Mouse (Mus musculus): ENCODE measurements around the gene Podnl1. TPM values are rescaled to one million over a fixed set of nuclear protein-coding genes. Genes with fewer than 3 reads are reported as not detected.

The Podnl1 gene
- total and polyA plus RNA-seq, 2 experiments from 2014 or later = 0.04 TPM; not detected in 1

DNA sequence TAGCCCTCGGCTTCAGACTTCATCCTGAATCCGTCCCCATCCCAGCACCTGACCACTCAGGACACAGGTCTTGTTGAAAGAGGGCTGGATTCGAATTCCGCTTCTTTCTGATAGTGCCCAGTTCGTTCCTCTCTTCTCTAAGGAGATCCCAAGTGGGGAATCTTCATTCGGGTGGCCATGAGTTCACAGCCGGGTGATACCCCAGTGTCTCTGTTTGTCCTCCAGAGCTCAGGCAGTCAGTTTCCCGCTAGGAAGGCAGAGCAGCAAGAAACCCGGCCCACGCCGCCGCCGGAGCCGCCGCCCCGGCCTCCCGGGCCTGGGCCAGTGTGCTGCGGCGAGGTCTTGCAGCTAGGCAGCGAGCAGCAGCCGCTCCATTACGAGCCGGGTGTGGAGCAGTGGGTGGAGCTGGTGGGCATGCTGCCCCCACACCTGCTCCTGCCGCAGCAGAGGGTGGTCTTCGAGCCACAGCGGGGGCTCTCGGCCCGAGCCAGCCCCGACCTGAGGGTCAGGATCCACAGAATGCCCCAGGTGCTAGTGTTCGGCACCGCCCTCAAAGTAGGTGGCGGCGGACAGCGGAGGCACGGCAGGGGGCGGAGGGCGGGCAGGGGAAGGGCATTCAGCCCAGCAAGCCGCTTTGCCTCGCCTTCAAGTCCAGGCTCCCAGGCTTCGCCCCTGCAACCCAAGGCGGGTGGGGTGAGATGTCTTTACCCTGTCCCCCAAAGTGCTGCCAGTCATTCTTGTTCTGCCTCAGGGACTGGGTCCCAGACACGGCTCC, 41.3 kb upstream of the Podnl1 start:
- peaks cover 75% of the 10 kb centered on the region for H3K36me3 ChIP-seq (replicated peaks; ENCODE audit: control insufficient read depth, insufficient read depth, low read length)
- 72% methylated on average over 42 of the region's 42 CpGs for WGBS
- no peak overlapping the region for H3K4me3 ChIP-seq (ENCODE audit: low read depth, low read length)
- DNase-seq (ENCODE audit: low spot score) (no peak), ATAC-seq (ENCODE audit: insufficient read depth, low read depth) (no peak)
- H3K4me2 ChIP-seq (ENCODE audit: low read depth, low read length) = no peak overlapping the region
- no peak for TF ChIP-seq CTCF (IDR thresholded peaks at IDR 0.05; ENCODE audit: low read depth)
- no peak for TF ChIP-seq EP300 (IDR thresholded peaks at IDR 0.05; ENCODE audit: low read depth)
- no peak overlapping the region for H3K27ac ChIP-seq (ENCODE audit: low read depth)
- H3K9ac ChIP-seq (replicated peaks; ENCODE audit: low read depth, low read length) = no peak overlapping the region
- H3K9me3 ChIP-seq (replicated peaks; ENCODE audit: control insufficient read depth, low read length) = no peaks in the 10 kb centered on the region
- no peaks in the 10 kb centered on the region for H3K27me3 ChIP-seq (ENCODE audit: control insufficient read depth, insufficient read depth, low read length)
- H3K4me1 ChIP-seq (ENCODE audit: control insufficient read depth, insufficient read depth) = no peaks in the 10 kb centered on the region

- TF ChIP-seq EP300 (IDR thresholded peaks at IDR 0.05; ENCODE audit: low read depth) (no peak), CTCF (IDR thresholded peaks at IDR 0.05; ENCODE audit: low read depth) (no peak)
- Histone ChIP-seq H3K4me3 (ENCODE audit: low read depth, low read length) (no peak overlapping the region), H3K36me3 (replicated peaks; ENCODE audit: control insufficient read depth, insufficient read depth, low read length) (peaks cover 66% of the 10 kb centered on the region), H3K27ac (ENCODE audit: low read depth) (no peak overlapping the region), H3K4me2 (ENCODE audit: low read depth, low read length) (no peak overlapping the region), H3K9me3 (replicated peaks; ENCODE audit: control insufficient read depth, low read length) (no peaks in the 10 kb centered on the region), H3K9ac (replicated peaks; ENCODE audit: low read depth, low read length) (no peak overlapping the region), H3K27me3 (ENCODE audit: control insufficient read depth, insufficient read depth, low read length) (no peaks in the 10 kb centered on the region), H3K4me1 (ENCODE audit: control insufficient read depth, insufficient read depth) (no peaks in the 10 kb centered on the region)
- WGBS = 89% methylated on average over 7 of the region's 7 CpGs
- DNase-seq (ENCODE audit: low spot score) (no peak), ATAC-seq (ENCODE audit: insufficient read depth, low read depth) (no peak)
These were observed 38.6 kb upstream of the Podnl1 start for GRCm38 (mm10) chr8:84087156-84087555.

DNA sequence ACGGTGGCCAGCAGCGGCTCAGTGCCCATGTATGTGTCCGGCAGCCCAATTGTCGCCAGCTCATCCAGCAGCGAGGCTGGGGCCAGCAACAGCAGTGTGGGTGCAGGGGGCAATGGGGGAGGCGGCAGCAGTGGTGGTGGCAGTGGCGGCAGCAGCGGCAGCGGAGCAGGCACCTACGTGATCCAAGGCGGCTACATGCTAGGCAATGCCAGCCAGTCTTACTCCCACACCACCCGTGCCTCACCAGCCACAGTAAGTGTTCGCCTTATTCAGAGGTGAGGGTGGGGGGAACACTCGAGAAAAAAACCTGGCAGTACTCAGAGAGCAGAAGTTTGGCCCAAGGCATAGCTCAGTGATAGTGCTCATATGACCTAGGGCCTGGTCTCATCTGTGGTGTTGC, 38.0 kb upstream of the Podnl1 start:
- Histone ChIP-seq H3K36me3 (replicated peaks; ENCODE audit: control insufficient read depth, insufficient read depth, low read length) (peaks cover 66% of the 10 kb centered on the region), H3K9me3 (replicated peaks; ENCODE audit: control insufficient read depth, low read length) (no peaks in the 10 kb centered on the region), H3K4me2 (ENCODE audit: low read depth, low read length) (no peak overlapping the region), H3K4me3 (ENCODE audit: low read depth, low read length) (no peak overlapping the region), H3K27me3 (ENCODE audit: control insufficient read depth, insufficient read depth, low read length) (no peaks in the 10 kb centered on the region), H3K9ac (replicated peaks; ENCODE audit: low read depth, low read length) (no peak overlapping the region), H3K4me1 (ENCODE audit: control insufficient read depth, insufficient read depth) (no peaks in the 10 kb centered on the region), H3K27ac (ENCODE audit: low read depth) (no peak overlapping the region)
- no peak for DNase-seq (ENCODE audit: low spot score)
- TF ChIP-seq CTCF (IDR thresholded peaks at IDR 0.05; ENCODE audit: low read depth) = no peak
- TF ChIP-seq EP300 (IDR thresholded peaks at IDR 0.05; ENCODE audit: low read depth) = no peak
- 95% methylated on average over 14 of the region's 14 CpGs for WGBS
- no peak for ATAC-seq (ENCODE audit: insufficient read depth, low read depth)

- H3K36me3 ChIP-seq (replicated peaks; ENCODE audit: control insufficient read depth, insufficient read depth, low read length) = peaks cover 64% of the 10 kb centered on the region
- H3K9ac ChIP-seq (replicated peaks; ENCODE audit: low read depth, low read length) = no peak overlapping the region
- H3K4me1 ChIP-seq (ENCODE audit: control insufficient read depth, insufficient read depth) = no peaks in the 10 kb centered on the region
- H3K4me2 ChIP-seq (ENCODE audit: low read depth, low read length) = no peak overlapping the region
- no peak for ATAC-seq (ENCODE audit: insufficient read depth, low read depth)
- H3K27me3 ChIP-seq (ENCODE audit: control insufficient read depth, insufficient read depth, low read length) = no peaks in the 10 kb centered on the region
- 84% methylated on average over 9 of the region's 9 CpGs for WGBS
- no peaks in the 10 kb centered on the region for H3K9me3 ChIP-seq (replicated peaks; ENCODE audit: control insufficient read depth, low read length)
- H3K4me3 ChIP-seq (ENCODE audit: low read depth, low read length) = no peak overlapping the region
- DNase-seq (ENCODE audit: low spot score) = no peak
- H3K27ac ChIP-seq (ENCODE audit: low read depth) = no peak overlapping the region
- TF ChIP-seq CTCF (IDR thresholded peaks at IDR 0.05; ENCODE audit: low read depth) = no peak
These were observed 36.5 kb upstream of the Podnl1 start for GRCm38 (mm10) chr8:84089277-84089676.

- H3K27me3 ChIP-seq (ENCODE audit: control insufficient read depth, insufficient read depth, low read length) = no peaks in the 10 kb centered on the region
- TF ChIP-seq EP300 (IDR thresholded peaks at IDR 0.05; ENCODE audit: low read depth) = no peak
- no peak for TF ChIP-seq CTCF (IDR thresholded peaks at IDR 0.05; ENCODE audit: low read depth)
- H3K9ac ChIP-seq (replicated peaks; ENCODE audit: low read depth, low read length) = no peak overlapping the region
- H3K4me1 ChIP-seq (ENCODE audit: control insufficient read depth, insufficient read depth) = no peaks in the 10 kb centered on the region
- H3K36me3 ChIP-seq (replicated peaks; ENCODE audit: control insufficient read depth, insufficient read depth, low read length) = peaks cover 66% of the 10 kb centered on the region
- DNase-seq (ENCODE audit: low spot score) (no peak), ATAC-seq (ENCODE audit: insufficient read depth, low read depth) (no peak; the same call in 1 of the 2 replicates)
- WGBS = 80% methylated on average over 8 of the region's 8 CpGs
- no peaks in the 10 kb centered on the region for H3K9me3 ChIP-seq (replicated peaks; ENCODE audit: control insufficient read depth, low read length)
- H3K4me3 ChIP-seq (ENCODE audit: low read depth, low read length) = no peak overlapping the region
- no peak overlapping the region for H3K27ac ChIP-seq (ENCODE audit: low read depth)
- no peak overlapping the region for H3K4me2 ChIP-seq (ENCODE audit: low read depth, low read length)
These were observed 35.2 kb upstream of the Podnl1 start for GRCm38 (mm10) chr8:84090585-84090984.

GRCm38 (mm10) chr8:84096061-84096460, 29.7 kb upstream of the Podnl1 start:
- H3K4me1 ChIP-seq (ENCODE audit: control insufficient read depth, insufficient read depth) = no peaks in the 10 kb centered on the region
- ATAC-seq (ENCODE audit: insufficient read depth, low read depth) (no peak), DNase-seq (ENCODE audit: low spot score) (no peak)
- no peak overlapping the region for H3K9ac ChIP-seq (replicated peaks; ENCODE audit: low read depth, low read length)
- H3K27ac ChIP-seq (ENCODE audit: low read depth) = no peak overlapping the region
- H3K4me2 ChIP-seq (ENCODE audit: low read depth, low read length) = no peak overlapping the region
- TF ChIP-seq CTCF (IDR thresholded peaks at IDR 0.05; ENCODE audit: low read depth) = no peak
- TF ChIP-seq EP300 (IDR thresholded peaks at IDR 0.05; ENCODE audit: low read depth) = no peak
- peaks cover 73% of the 10 kb centered on the region for H3K36me3 ChIP-seq (replicated peaks; ENCODE audit: control insufficient read depth, insufficient read depth, low read length)
- WGBS = 72% methylated on average over 8 of the region's 8 CpGs
- no peak overlapping the region for H3K4me3 ChIP-seq (ENCODE audit: low read depth, low read length)
- no peaks in the 10 kb centered on the region for H3K27me3 ChIP-seq (ENCODE audit: control insufficient read depth, insufficient read depth, low read length)
- no peaks in the 10 kb centered on the region for H3K9me3 ChIP-seq (replicated peaks; ENCODE audit: control insufficient read depth, low read length)
